Mouse (Mus musculus) lung, adult 2 months (tissue): Measurements from ENCODE around the gene Opn1sw. TPM values are rescaled to one million over a fixed set of nuclear protein-coding genes. Genes with fewer than 3 reads are reported as not detected.

ENCODE experiments used
- DNase-seq: peaks from one replicate; pipeline ENCODE4 v3.0.0; 2022
- H3K4me1 ChIP-seq: fragments of 200-500 bp; 2 replicates; pipeline ENCODE4 v1.6.1; 2011; ENCODE audit warnings: low read length; ENCODE audit not compliant: control insufficient read depth, insufficient read depth
- H3K4me3 ChIP-seq: fragments of 200-500 bp; replicated peaks from 2 replicates; pipeline ENCODE3; 2011; ENCODE audit warnings: low read depth, mild to moderate bottlenecking, control low read depth, low read length; ENCODE audit errors: extremely low read depth
- CTCF ChIP-seq: fragments of 200-500 bp; IDR thresholded peaks from 2 replicates; pipeline ENCODE4 v1.5.1; 2011; ENCODE audit warnings: mild to moderate bottlenecking, low read length, control low read depth; ENCODE audit not compliant: insufficient read depth
- POLR2A ChIP-seq: fragments of 200-500 bp; IDR thresholded peaks from 2 replicates; pipeline ENCODE4 v1.6.1; 2011; ENCODE audit warnings: low read depth, mild to moderate bottlenecking, control low read depth, low read length, borderline replicate concordance; ENCODE audit errors: extremely low read depth
- WGBS: fragments of 180-500 bp; shearing (Covaris S2); methylation state at CpG from one replicate; pipeline ENCODE4 v1.1.7; 2018; 5-methylcytosine and 5-hydroxymethylcytosine counted together
- polyA plus RNA-seq: library from polyadenylated mRNA; depleted of rRNA; stranded (reverse); fragments of >200 nt; gene quantifications from 2 replicates; pipeline ENCODE4 v1.2.3, GENCODE M21; 2012

The Opn1sw gene
- polyA plus RNA-seq, 1 experiment, result 0.21 TPM

- no peak for TF ChIP-seq POLR2A
- no peak for TF ChIP-seq CTCF
- peaks cover 10% of the 10 kb centered on the region; the same call in 1 of the 2 replicates for H3K4me1 ChIP-seq
- 47% methylated on average over 5 of the region's 5 CpGs for WGBS
- no peak overlapping the region for H3K4me3 ChIP-seq
- DNase-seq, result no peak
Observed at GRCm38 (mm10) chr6:29431473-29431872, 43.2 kb upstream of the Opn1sw start.

GRCm38 (mm10) chr6:29430681-29431420 lies 42.6 kb upstream of the Opn1sw start:
- H3K4me3 ChIP-seq, result no peak overlapping the region
- WGBS, result 66% methylated on average over 15 of the region's 15 CpGs
- no peak for DNase-seq
- TF ChIP-seq CTCF (no peak), POLR2A (no peak)
- peaks cover 10% of the 10 kb centered on the region; the same call in 1 of the 2 replicates for H3K4me1 ChIP-seq

- WGBS, result 56% methylated on average over 4 of the region's 4 CpGs
- no peak overlapping the region for H3K4me3 ChIP-seq
- DNase-seq, result no peak
- TF ChIP-seq POLR2A, result no peak
- TF ChIP-seq CTCF, result no peak
- H3K4me1 ChIP-seq, result peaks cover 3% of the 10 kb centered on the region; the same call in 1 of the 2 replicates
Observed at GRCm38 (mm10) chr6:29428171-29428570, 39.9 kb upstream of the Opn1sw start.

- no peak for DNase-seq
- 72% methylated on average over 6 of the region's 6 CpGs for WGBS
- H3K4me3 ChIP-seq, result no peak overlapping the region
- H3K4me1 ChIP-seq, result no peaks in the 10 kb centered on the region
- TF ChIP-seq CTCF, result no peak
Observed at GRCm38 (mm10) chr6:29426331-29426730, 38.1 kb upstream of the Opn1sw start.

- WGBS, result 88% methylated on average over 8 of the region's 8 CpGs
- DNase-seq, result no peak
- no peaks in the 10 kb centered on the region for H3K4me1 ChIP-seq
- no peak overlapping the region for H3K4me3 ChIP-seq
- TF ChIP-seq CTCF (no peak), POLR2A (no peak)
Observed at GRCm38 (mm10) chr6:29425118-29425517, 36.9 kb upstream of the Opn1sw start.

- WGBS, result 69% methylated on average over 2 of the region's 2 CpGs
- TF ChIP-seq CTCF (no peak), POLR2A (no peak)
- DNase-seq, result no peak
- no peak overlapping the region for H3K4me3 ChIP-seq
- H3K4me1 ChIP-seq, result no peaks in the 10 kb centered on the region
Observed at GRCm38 (mm10) chr6:29420596-29420995, 32.3 kb upstream of the Opn1sw start.

- TF ChIP-seq CTCF (no peak), POLR2A (no peak)
- DNase-seq, result no peak
- 62% methylated on average over 9 of the region's 9 CpGs for WGBS
- H3K4me1 ChIP-seq, result no peaks in the 10 kb centered on the region
- no peak overlapping the region for H3K4me3 ChIP-seq
Observed at GRCm38 (mm10) chr6:29415446-29415845, 27.2 kb upstream of the Opn1sw start.

- no peak overlapping the region for H3K4me3 ChIP-seq
- WGBS, result 78% methylated on average over 6 of the region's 6 CpGs
Observed at GRCm38 (mm10) chr6:29406412-29406811, 18.1 kb upstream of the Opn1sw start.

GRCm38 (mm10) chr6:29402693-29403342 lies 14.6 kb upstream of the Opn1sw start:
- no peak for DNase-seq
- H3K4me3 ChIP-seq, result no peak overlapping the region

More at GRCm38 (mm10) chr6:29406412-29406811, 18.1 kb upstream of the Opn1sw start:
- DNase-seq, result no peak
- no peaks in the 10 kb centered on the region for H3K4me1 ChIP-seq
- no peak for TF ChIP-seq POLR2A
- TF ChIP-seq CTCF, result no peak

GRCm38 (mm10) chr6:29399851-29400250 lies 11.6 kb upstream of the Opn1sw start:
- H3K4me3 ChIP-seq, result no peak overlapping the region
- no peak for DNase-seq
- WGBS, result 85% methylated on average over 4 of the region's 4 CpGs
- TF ChIP-seq POLR2A (no peak), CTCF (no peak)
- H3K4me1 ChIP-seq, result 0 out of 2 replicates have a peak, but pooled peaks cover 2% of the 10 kb centered on the region

More at GRCm38 (mm10) chr6:29402693-29403342, 14.6 kb upstream of the Opn1sw start:
- no peaks in the 10 kb centered on the region for H3K4me1 ChIP-seq
- 8% methylated on average over 34 of the region's 34 CpGs for WGBS
- TF ChIP-seq POLR2A (no peak), CTCF (no peak)
